Mouse (Mus musculus) midbrain, embryonic 10.5 days (tissue): Measurements from ENCODE around the gene Mob4. TPM values are rescaled to one million over a fixed set of nuclear protein-coding genes. Genes with fewer than 3 reads are reported as not detected.
"Not testable (repeated sequence)": the region's sequence is repeated elsewhere in the genome, so short reads cannot be mapped to it uniquely, and the experiment has no call there.

Source experiments
- DNase-seq: peaks from one replicate; pipeline ENCODE4 v3.0.0-alpha.2; 2017; ENCODE audit warnings: low spot score
- H3K27ac ChIP-seq: fragments of 300-500 bp; sonication (generic); replicated peaks from 2 replicates; pipeline ENCODE4 v1.5.1; 2016; ENCODE audit warnings: mild to moderate bottlenecking
- H3K27me3 ChIP-seq: fragments of 300-500 bp; sonication (generic); 2 replicates; pipeline ENCODE4 v1.6.1; 2016; ENCODE audit warnings: low read depth, mild to moderate bottlenecking; ENCODE audit not compliant: poor library complexity, severe bottlenecking
- H3K36me3 ChIP-seq: fragments of 300-500 bp; sonication (generic); 2 replicates; pipeline ENCODE4 v1.6.1; 2016; ENCODE audit warnings: mild to moderate bottlenecking, moderate library complexity
- H3K4me1 ChIP-seq: fragments of 300-500 bp; sonication (generic); 2 replicates; pipeline ENCODE4 v1.6.1; 2016
- H3K4me3 ChIP-seq: fragments of 300-500 bp; sonication (generic); 2 replicates; pipeline ENCODE4 v1.5.1; 2016; ENCODE audit warnings: mild to moderate bottlenecking, moderate library complexity
- H3K9me3 ChIP-seq: fragments of 300-500 bp; sonication (generic); replicated peaks from 2 replicates; pipeline ENCODE4 v1.6.1; 2016; ENCODE audit warnings: mild to moderate bottlenecking
- WGBS: fragments of 180-500 bp; shearing (Covaris S2); methylation state at CpG from one replicate; pipeline ENCODE4 v1.1.7; 2016; 5-methylcytosine and 5-hydroxymethylcytosine counted together
- polyA plus RNA-seq: library from polyadenylated mRNA; unstranded; fragments of >200 nt; fragmentation: Nextera tagmentation; extraction: Ambion mirVana; gene quantifications from 2 replicates; pipeline ENCODE4 v1.2.1, GENCODE M21; 2016

Gene Mob4
- polyA plus RNA-seq, 1 experiment from 2014 or later, result 129 TPM

GRCm38 (mm10) chr1:55107644-55108043 lies 23.4 kb upstream of the Mob4 start:
- no peak for DNase-seq
- Histone ChIP-seq H3K27me3 (no peaks in the 10 kb centered on the region), H3K4me1 (no peaks in the 10 kb centered on the region), H3K27ac (no peak overlapping the region), H3K36me3 (no peaks in the 10 kb centered on the region), H3K4me3 (no peak overlapping the region), H3K9me3 (no peaks in the 10 kb centered on the region)
- WGBS, result 89% methylated on average over 1 of the region's 1 CpGs

GRCm38 (mm10) chr1:55108473-55108872 lies 22.6 kb upstream of the Mob4 start:
- Histone ChIP-seq H3K36me3 (no peaks in the 10 kb centered on the region), H3K27me3 (no peaks in the 10 kb centered on the region), H3K27ac (no peak overlapping the region), H3K9me3 (no peaks in the 10 kb centered on the region), H3K4me1 (no peaks in the 10 kb centered on the region), H3K4me3 (no peak overlapping the region)
- 31% methylated on average over 2 of the region's 2 CpGs for WGBS
- no peak for DNase-seq

- no peak for DNase-seq
- no peaks in the 10 kb centered on the region for H3K27me3 ChIP-seq
- 93% methylated on average over 4 of the region's 4 CpGs for WGBS
- H3K4me1 ChIP-seq, result no peaks in the 10 kb centered on the region
- H3K36me3 ChIP-seq, result no peaks in the 10 kb centered on the region
- no peak overlapping the region for H3K27ac ChIP-seq
- no peak overlapping the region for H3K4me3 ChIP-seq
- H3K9me3 ChIP-seq, result no peaks in the 10 kb centered on the region
Measured at GRCm38 (mm10) chr1:55109066-55109766, 21.8 kb upstream of the Mob4 start.

- no peaks in the 10 kb centered on the region for H3K36me3 ChIP-seq
- H3K27ac ChIP-seq, result no peak overlapping the region
- no peak for DNase-seq
- H3K4me3 ChIP-seq, result no peak overlapping the region
- no peaks in the 10 kb centered on the region for H3K27me3 ChIP-seq
- 90% methylated on average over 5 of the region's 5 CpGs for WGBS
- H3K4me1 ChIP-seq, result no peaks in the 10 kb centered on the region
- no peaks in the 10 kb centered on the region for H3K9me3 ChIP-seq
Measured at GRCm38 (mm10) chr1:55123046-55123445, 8.0 kb upstream of the Mob4 start.

- Histone ChIP-seq H3K4me1 (no peaks in the 10 kb centered on the region), H3K27me3 (no peaks in the 10 kb centered on the region), H3K36me3 (no peaks in the 10 kb centered on the region), H3K9me3 (no peaks in the 10 kb centered on the region), H3K27ac (no peak overlapping the region), H3K4me3 (no peak overlapping the region)
- no peak for DNase-seq
- WGBS, result 92% methylated on average over 2 of the region's 2 CpGs
Measured at GRCm38 (mm10) chr1:55123561-55123960, 7.5 kb upstream of the Mob4 start.

- H3K27ac ChIP-seq, H3K4me1 ChIP-seq, H3K9me3 ChIP-seq, H3K36me3 ChIP-seq, H3K4me3 ChIP-seq, DNase-seq, H3K27me3 ChIP-seq: not testable (repeated sequence)
- WGBS, result 88% methylated on average over 2 of the region's 2 CpGs
Measured at GRCm38 (mm10) chr1:55124136-55124535, 6.9 kb upstream of the Mob4 start.

GRCm38 (mm10) chr1:55129716-55130115 lies 1.3 kb upstream of the Mob4 start:
- DNase-seq, result no peak
- Histone ChIP-seq H3K27ac (no peak overlapping the region), H3K36me3 (peaks cover 7% of the 10 kb centered on the region; the same call in 1 of the 2 replicates), H3K27me3 (no peaks in the 10 kb centered on the region), H3K4me3 (no peak overlapping the region), H3K9me3 (no peaks in the 10 kb centered on the region), H3K4me1 (peaks cover 28% of the 10 kb centered on the region)
- WGBS, result 94% methylated on average over 5 of the region's 5 CpGs

- peaks cover 13% of the 10 kb centered on the region for H3K36me3 ChIP-seq
- H3K4me3 ChIP-seq, result peak overlapping the region; percentile 83
- WGBS, result 75% methylated on average over 10 of the region's 10 CpGs
- H3K27me3 ChIP-seq, result no peaks in the 10 kb centered on the region
- peaks cover 28% of the 10 kb centered on the region for H3K4me1 ChIP-seq
- DNase-seq, result no peak
- peak overlapping the region; percentile 98 for H3K27ac ChIP-seq
- no peaks in the 10 kb centered on the region for H3K9me3 ChIP-seq
Measured at GRCm38 (mm10) chr1:55130190-55130916, 678 bp upstream of the Mob4 start.

- Histone ChIP-seq H3K4me3 (peak overlapping the region; percentile 83), H3K4me1 (peaks cover 28% of the 10 kb centered on the region), H3K36me3 (peaks cover 23% of the 10 kb centered on the region), H3K27ac (peak overlapping the region; percentile 98), H3K27me3 (no peaks in the 10 kb centered on the region), H3K9me3 (no peaks in the 10 kb centered on the region)
- under 1% methylated on average over 47 of the region's 47 CpGs for WGBS
- no peak for DNase-seq
Measured at GRCm38 (mm10) chr1:55131424-55132014, 488 bp downstream of the Mob4 start.

GRCm38 (mm10) chr1:55132308-55132707 lies 1.3 kb downstream of the Mob4 start:
- Histone ChIP-seq H3K4me3 (peak overlapping the region; percentile 83), H3K4me1 (peaks cover 28% of the 10 kb centered on the region), H3K9me3 (no peaks in the 10 kb centered on the region), H3K27ac (no peak overlapping the region; the same call in 1 of the 2 replicates), H3K27me3 (no peaks in the 10 kb centered on the region), H3K36me3 (peaks cover 31% of the 10 kb centered on the region)
- no peak for DNase-seq
- 76% methylated on average over 4 of the region's 4 CpGs for WGBS

GRCm38 (mm10) chr1:55133173-55133572 lies 2.1 kb downstream of the Mob4 start:
- peaks cover 38% of the 10 kb centered on the region for H3K36me3 ChIP-seq
- no peak overlapping the region for H3K4me3 ChIP-seq
- no peak for DNase-seq
- no peaks in the 10 kb centered on the region for H3K9me3 ChIP-seq
- H3K27me3 ChIP-seq, result no peaks in the 10 kb centered on the region
- 76% methylated on average over 2 of the region's 2 CpGs for WGBS
- no peak overlapping the region for H3K27ac ChIP-seq
- peaks cover 28% of the 10 kb centered on the region for H3K4me1 ChIP-seq

- no peak overlapping the region for H3K4me3 ChIP-seq
Measured at GRCm38 (mm10) chr1:55134301-55134700, 3.3 kb downstream of the Mob4 start.

GRCm38 (mm10) chr1:55135846-55136245 lies 4.8 kb downstream of the Mob4 start:
- Histone ChIP-seq H3K9me3 (no peaks in the 10 kb centered on the region), H3K27me3 (no peaks in the 10 kb centered on the region), H3K27ac (no peak overlapping the region), H3K4me1 (peaks cover 20% of the 10 kb centered on the region), H3K36me3 (peaks cover 64% of the 10 kb centered on the region), H3K4me3 (no peak overlapping the region)
- 85% methylated on average over 1 of the region's 1 CpGs for WGBS
- DNase-seq, result no peak

More at GRCm38 (mm10) chr1:55134301-55134700, 3.3 kb downstream of the Mob4 start:
- Histone ChIP-seq H3K36me3 (peaks cover 49% of the 10 kb centered on the region), H3K9me3 (no peaks in the 10 kb centered on the region), H3K27ac (no peak overlapping the region), H3K4me1 (peaks cover 28% of the 10 kb centered on the region), H3K27me3 (no peaks in the 10 kb centered on the region)
- 96% methylated on average over 3 of the region's 3 CpGs for WGBS
- no peak for DNase-seq
